Mouse (Mus musculus) adrenal gland, postnatal 10 days (tissue): Measurements from ENCODE around the gene Safb. TPM values are rescaled to one million over a fixed set of nuclear protein-coding genes. Genes with fewer than 3 reads are reported as not detected.

Experiments
- DNase-seq: peaks from one replicate; pipeline ENCODE4 v3.0.0; 2021; ENCODE audit warnings: mixed read lengths
- long read RNA-seq, 2 experiments: library from polyadenylated mRNA; stranded (forward); transcript quantifications; one replicate each; pipeline ENCODE4 v2.0.0; 2021
- total RNA-seq, 2 experiments: library from RNA; stranded (reverse); gene quantifications; 2 replicates each; pipeline ENCODE4 v1.2.3; 2021

The Safb gene
- 100 to 1,000 TPM in 1 of 2 experiments, 10 to 100 TPM in 1; 92.1 to 113 TPM for total RNA-seq
- long read RNA-seq, experiment 1, transcript Safb-201 (21 exons, 3,106 nt), result major isoform, 61 of 95 reads
- long read RNA-seq, experiment 1, transcript Safb-207 (21 exons, 3,122 nt), result minor isoform, 10 of 95 reads
- long read RNA-seq, experiment 1, partial matches to known transcripts, result 7 of 95 reads
- long read RNA-seq, experiment 1, other reads (novel, unspliced or antisense), result 15 of 95 reads
- long read RNA-seq, experiment 2, transcript Safb-201 (21 exons, 3,106 nt), result major isoform, 46 of 90 reads
- long read RNA-seq, experiment 2, transcript Safb-207 (21 exons, 3,122 nt), result minor isoform, 6 of 90 reads
- long read RNA-seq, experiment 2, partial matches to known transcripts, result 8 of 90 reads
- long read RNA-seq, experiment 2, other reads (novel, unspliced or antisense), result 27 of 90 reads

DNA sequence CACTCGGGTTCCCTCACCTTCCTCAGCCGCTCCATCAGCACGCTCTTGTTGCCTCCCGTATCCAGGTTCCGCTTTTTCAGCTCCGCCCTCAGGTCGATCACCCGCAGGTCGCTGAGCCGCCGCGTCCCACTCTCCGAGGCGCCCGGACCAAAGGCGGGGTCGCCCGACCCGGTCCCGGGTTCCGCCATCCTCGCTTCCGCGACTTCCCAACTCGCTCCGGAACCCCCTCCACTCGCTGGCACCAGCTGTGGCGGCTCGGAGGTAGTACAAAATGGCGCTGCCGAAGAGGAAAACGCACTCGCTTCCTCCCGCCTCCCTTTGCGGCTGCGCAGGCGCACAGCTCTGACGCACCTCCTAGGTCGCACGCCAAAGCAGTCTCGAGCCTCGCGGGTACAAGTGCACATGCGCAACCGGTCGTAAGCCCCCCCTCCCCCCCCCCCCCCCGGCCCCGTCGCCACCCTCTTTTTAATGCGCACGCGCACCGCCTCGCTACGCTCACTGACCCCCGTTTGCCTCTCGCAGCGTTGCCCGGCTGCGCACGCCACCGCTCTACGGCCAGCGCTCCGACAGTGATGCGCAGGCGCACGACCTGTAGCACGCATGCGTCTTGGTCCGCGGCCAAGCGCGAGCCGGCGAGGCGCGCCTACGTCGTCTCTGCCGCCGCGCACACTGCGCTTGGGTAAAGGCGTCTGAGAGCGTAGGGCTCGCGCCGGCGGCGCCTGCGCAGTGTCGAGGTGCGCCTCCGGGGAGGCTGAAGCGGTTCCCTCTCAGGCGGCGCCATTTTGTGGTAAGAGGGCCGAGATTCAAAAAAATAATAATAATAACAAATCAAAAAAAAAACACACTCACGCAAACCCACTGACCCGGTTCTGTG lies at the start of gene Safb, which contains the start of gene Safb2:
Safb (plus strand) TSS at position 569 of the 874 bp plus-strand sequence.
Safb2 (minus strand) TSS at position 329 of the 874 bp plus-strand sequence.
- peak; percentile 100 for DNase-seq

DNA sequence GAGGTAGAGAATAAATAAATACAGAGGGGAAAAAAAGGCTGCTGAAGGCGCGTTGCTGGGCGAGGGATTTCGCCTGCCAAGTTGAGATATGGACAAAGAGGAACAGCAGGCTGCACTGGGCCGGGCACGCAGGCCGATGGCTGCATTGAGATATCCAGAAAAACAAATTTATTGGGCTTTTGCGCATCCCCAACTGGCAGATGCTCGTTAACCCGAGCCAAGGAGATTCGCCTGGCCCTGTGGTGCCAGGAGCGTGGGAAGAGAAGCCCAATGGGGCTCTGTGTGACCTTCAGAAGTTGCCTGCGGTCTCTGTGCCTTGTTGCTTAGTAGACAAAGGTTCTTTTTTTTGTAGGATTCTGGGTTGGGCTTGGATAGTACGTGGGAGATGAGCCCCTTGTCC lies 48.4 kb upstream of the Safb start:
- DNase-seq, result no peak

DNA sequence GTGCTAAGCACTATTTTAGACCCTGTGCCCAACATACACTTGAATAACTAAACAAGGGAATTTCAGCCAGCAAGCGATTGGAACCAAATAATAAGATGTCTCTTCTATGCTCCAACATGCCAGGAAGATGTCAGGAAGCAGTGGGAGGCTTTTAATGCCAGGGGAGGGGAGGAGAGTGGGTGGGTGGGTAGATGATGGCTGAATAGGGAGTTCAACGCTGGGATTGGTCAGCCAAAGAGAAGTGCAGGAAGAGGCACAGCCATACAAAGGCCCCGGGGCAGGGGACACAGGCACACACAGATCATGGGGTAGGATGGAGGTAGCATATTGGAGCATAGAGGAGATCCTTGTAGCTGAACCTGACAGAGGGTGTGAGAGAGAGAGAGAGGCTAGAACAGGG lies 47.8 kb upstream of the Safb start:
- DNase-seq, result no peak

DNA sequence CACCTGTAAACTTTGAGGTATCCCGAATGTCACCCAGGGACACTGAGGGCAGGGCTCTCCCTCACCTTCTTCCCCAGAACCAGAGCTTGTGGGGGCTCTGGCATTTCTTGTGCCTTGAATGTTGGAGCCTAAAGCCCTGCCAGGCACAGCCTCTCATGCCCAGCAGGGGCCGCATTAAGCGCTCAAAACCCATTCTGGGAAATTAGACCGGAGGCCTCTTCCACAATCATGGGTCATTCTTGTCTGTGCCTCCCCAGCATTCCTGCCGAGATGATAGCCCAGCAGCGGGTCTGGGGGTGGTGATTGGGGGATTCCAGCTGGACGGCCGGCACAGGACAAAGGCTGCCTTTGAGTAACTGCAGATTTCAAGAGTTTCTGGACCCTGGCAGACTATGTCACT lies 46.7 kb upstream of the Safb start:
- DNase-seq, result no peak

DNA sequence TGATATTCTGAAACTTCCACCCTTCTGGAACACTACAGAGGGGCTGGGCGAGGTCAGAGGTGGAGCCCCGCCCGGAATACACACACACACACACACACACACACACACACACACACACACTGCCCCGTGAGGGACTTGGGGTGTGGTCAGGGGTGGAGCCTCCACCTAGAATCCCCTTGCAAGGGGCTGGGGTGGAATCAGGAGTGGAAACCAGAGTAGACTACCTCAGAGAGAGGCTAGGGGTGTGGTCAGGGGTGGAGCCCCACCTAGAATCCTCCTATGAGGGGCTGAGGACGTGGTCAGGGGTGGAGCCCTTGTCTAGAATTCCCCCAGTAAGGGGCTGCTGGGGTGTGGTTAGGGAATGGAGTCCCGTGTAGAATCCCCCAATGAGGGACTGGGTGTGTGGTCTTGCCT lies 44.1 kb upstream of the Safb start:
- no peak for DNase-seq

DNA sequence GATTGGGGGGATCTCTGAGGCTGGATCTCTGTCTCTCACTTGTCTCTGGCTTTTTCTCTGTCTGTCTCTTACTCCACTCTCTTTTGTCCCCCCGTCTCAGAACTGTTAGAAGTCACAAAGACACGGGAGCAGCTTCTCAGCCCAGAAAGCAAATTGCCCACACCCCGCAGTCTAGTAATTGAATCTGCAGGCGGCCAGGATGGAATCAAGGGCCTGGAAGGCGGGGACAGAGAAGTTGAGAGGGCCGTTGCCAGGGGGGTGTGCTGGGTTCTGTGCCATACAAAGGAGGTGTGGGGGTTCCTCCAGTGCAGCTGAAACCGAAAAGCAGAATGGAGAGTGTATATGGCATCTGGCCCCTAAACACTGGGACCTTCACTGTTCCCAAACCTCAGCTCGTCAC lies 41.9 kb upstream of the Safb start:
- no peak for DNase-seq

DNA sequence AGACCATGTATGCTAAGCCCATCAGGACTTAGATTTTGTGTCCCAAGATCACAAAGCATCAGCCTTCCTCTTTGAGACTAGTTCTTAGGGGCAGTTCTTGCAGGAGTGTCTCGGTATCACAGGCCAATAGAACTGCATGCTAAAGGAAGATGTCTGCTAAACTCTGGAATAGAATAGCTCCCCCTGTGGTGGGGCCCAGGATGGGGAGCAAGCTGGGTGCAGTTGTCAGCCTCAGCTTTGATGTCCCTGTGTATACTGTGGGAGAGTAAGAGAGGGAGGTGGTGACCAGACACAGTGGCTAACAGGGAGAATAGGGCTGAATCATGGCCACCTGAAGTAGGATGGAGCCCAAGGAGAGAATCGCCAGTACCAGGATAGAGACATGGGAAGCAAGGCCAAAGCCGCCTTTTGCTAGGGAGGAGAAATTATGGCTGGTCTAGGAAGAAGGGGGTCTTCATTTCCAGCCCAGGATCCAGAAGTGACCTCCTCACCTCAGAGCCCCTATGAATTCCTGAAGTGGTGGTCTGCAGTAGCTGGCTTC lies 40.9 kb upstream of the Safb start:
- no peak for DNase-seq

DNA sequence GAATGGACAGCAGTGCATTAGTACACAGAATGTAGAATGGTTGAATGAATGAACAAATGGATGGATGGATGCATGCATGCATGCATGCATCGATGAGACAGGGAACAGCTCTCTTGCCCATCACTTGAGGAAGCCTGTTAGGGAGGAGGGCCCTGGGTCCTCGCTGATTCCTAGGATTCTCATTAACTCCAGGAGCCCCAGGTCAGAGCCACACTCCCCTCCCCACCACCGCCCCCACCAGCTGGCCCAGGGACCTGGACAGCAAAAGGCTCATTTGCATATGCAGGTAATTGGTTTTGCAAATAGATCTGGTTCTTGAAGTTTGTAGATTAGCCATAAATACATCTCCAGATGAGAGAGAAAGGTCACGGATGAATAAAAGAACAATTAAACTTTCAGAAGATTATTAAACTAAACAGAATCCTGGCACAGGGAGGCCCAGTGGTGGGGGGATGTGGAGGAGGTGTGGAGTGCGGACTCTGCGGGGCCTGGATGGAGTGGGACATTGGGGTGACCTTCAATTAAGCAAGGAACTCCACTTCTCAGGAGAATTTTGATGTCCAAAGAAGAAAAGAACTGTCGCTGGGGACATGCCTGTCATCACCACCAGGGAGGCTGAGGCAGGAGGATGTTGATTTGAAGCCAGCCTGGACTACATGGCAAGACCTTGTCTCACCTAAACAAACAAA lies 39.8 kb upstream of the Safb start:
- DNase-seq, result no peak

DNA sequence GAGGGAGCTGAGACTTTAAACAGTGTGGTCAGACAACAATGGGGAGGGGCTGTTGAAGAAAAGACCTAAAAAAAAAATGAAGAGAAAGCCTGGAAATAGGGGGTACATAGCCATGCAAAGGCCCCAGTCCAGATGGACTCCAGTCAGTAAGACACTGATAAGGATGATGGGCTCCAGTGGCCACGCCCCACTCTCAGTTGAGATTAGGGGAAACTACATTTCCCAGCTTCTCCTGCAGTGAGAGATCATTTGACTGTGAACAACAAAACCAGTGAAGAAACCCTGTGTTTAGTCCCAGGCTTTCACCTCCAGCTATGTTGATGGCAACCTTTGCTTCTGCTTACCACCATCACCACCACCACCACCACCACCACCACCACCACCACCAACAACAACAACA lies 38.7 kb upstream of the Safb start:
- no peak for DNase-seq

DNA sequence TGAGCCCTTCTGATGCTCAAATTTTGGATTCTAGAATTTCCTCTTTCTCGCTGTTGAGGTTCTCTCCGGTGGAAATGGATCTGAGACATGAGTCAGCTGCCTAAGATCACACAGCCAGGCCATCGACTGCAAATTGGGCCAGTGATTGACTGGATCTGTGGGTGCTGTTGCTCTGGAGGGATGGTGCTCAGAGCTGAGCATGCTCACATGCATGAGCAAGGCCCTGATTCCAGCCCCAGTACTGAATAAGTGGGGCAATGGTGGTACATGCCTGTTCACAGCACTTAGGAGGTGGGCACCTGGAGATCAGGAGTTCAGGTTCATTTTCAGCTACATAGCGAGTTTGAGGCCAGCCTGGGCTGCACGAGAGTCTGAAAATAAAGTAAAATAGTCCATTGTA lies 38.0 kb upstream of the Safb start:
- DNase-seq, result no peak

DNA sequence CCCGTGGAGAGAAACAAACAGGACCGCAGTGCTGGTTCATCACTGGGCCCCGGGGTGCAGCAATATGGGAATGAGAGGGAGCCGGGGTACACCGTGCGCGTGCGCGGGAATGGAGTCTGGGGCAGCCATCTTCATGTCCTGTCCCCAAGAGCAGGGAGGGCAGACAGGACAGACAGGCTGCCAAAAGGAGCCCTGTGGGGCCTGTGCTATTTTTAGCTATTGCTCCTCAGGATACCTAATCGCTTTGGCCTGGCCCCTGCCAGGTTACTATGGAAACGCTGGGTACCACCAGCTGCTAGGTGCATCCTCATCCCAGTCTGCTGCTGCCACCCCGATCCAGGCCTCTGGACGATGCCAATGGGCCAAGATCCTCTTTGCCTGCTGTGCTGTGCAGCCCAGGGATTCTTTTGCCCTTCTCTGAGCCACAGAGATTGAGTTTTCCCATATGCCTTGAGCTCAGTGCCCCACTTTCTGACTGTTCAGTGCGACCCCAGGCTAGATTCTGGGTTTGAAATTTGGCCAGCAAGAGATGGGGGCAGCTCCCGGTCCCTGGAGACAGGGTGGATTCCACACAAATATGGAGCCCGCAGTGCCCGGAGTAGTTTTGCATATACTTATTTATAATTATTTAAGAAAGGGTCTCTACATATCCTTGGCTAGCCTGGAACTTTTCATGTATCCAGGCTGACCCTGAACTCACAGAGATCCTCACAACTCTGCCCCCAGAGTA lies 37.3 kb upstream of the Safb start:
- peak; percentile 2 for DNase-seq

DNA sequence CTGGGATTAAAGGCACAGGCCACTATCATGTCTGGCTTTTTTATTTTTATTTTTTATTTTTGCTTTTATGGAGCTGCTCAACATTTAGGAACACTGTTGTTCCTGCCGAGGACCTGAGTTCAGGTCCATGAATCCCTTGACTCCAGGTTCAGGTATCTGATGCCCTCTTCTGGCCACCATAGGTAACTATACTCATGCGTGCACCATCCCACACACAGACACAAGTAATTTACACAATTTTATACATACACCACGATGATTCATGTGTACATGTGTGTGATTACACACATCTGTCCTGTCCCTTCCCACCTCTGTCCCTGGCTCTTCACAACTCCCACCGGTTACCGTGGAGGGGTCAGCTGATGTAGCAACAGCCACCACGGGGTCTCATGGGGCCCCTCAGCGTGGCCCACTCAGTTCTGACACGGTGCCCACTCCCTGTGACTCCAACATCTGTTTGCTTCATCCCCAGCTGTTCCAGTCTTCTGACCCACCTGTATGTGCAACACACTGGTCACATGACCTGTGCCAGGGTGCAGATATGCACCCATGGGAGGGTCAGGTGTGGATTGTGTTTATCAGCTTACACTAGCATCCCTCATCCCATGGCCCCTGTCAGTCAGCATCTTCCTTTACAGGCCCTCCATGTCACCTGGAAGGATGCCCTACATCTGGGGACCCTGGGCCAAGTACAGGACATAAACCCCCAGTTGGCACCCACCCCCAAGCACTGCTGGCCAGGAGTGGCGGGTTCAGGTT lies 36.6 kb upstream of the Safb start:
- DNase-seq, result peak; percentile 1

DNA sequence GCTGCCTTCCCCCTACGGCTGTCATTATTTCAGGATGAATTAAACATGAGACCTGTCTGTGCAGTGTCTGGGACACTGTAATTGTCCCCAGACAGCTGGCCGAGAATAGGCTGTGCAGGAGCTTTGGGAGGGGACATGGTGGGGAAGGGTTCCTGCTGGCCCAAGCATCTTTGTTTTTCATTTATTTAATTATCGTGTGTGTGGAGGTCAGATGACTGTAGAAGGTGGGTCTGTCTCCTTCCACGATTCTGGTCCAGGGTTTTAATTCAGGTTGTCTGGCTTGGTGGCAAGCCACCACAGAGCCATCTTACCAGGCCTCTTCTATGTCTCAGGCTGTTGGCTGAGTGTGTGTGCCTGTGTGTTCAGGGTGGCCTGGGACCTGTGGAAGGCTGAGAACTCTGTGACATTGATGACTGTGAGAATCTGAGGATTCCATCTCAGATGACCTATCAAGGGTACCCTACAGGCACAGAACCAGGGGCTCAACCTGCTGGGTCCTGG lies 36.0 kb upstream of the Safb start:
- DNase-seq, result peak; percentile 2

DNA sequence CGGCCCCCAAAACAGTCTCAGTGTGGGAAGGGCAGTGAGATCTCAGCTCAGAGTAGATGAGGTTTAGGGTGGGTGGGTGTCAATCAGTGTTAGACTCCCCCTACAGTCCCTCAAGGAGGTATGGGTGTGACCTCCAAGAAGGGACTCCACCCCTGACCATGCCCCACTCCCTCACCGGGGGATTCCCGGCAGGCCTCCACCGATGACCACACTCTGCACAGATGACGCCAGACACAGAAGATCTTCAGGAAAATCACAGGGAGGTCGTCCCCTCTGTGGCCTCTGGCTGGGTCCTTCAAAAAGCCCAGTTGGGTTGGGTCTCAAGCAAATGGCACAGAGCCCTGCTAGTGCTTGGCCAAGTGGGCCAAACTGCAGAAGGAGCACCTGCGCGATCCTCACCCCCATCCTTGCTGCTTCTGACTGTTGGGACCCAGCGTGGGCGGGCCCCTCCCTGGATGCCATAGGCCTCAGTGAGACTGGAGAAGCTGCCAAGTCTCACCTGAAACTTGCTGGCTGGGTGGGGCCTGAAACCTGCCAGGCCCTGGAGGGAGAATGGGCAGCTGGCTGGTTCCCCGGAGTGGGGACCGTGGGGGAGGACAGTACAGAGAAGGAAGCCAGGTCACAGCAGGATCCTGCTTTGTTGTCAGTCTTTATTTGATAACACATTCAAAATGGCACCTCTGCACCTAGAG lies 33.7 kb upstream of the Safb start:
- peak; percentile 3 for DNase-seq

DNA sequence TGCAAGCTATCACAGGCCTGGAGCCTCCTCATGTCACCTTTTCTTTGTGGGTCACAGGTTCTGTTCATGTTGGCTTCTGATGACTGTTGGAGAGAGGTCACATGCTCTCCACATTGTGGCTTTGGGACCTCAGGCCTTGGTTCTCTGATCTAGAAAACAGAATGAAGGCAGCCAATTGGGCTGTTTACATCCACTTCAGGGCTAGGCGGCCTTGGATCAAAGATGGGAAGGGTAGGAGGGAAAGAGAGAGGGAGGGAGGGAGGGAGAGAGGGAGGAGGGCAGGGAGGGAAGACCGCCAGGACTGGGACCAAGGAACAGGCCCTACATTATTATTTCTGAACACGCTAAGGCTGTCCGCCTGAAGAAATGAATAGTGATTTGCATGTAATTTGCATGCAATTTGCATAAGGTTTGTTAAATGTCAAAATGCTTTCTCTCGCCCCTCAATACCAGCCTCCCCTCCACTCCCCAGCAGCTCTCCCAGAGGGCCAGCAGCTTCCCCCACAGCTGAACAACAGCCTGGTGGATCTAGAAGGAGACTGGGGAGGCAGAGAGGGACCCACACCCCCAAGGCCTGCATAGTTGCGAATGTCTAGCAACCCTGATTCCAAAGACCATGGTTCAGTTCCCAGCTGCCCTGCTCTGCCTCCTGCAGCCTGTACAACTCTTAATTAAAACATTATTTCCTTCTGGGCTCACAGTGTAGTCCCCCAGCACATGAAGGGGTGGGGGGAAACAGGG lies 32.6 kb upstream of the Safb start:
- peak; percentile 1 for DNase-seq

DNA sequence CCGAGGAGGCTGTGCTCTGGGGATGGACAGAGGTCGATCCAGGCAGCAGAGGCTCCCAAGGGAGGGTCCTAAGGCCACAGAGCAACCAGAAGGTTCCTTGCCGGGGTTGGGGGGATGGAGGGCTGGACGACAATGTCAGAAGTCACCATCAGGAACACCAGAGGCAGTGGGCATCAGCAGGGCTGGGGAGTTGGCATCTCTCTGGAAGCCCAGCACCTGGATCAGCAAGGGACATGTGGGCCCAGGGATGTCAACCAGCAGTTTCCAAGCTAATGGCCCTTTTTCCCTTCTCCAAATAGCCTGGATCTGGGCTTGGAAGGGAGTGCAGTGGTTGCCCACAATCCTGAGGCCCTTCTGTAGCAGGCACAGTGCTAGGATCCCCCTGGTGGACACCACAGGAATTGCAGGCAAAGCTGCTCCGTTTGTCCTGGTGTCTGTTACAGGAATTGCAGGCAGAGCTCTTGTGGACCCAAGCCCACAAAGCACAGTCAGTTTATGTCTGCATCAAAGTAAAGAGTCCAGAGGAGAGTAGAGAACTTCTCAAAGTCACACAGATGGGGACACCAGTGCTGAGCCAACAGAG lies 31.8 kb upstream of the Safb start:
- peak; percentile 66 for DNase-seq

DNA sequence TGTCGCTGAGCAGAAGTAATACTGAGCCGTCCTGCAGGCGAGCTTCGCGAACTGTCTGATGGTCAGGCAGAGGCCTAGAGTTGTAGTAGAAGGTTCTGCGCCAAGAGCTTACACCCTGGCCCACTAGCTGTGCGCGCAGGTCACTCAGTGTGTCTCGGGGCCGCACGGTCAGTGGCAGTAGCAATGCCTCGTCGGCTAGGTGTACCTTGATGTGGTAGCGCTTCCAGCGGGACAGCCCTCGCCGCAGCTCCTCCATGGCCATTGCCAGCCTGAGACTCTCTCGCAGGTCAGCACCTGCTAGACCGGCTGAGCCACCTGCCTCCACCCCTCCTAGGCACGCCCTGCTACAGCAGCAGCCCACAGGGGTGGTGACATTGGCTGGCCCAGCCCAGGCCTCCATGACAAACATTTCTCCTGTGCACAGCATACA lies 30.5 kb upstream of the Safb start, which contains the start of gene Gm20219:
Gm20219 (minus strand) TSS at position 266 of the 430 bp plus-strand sequence.
- DNase-seq, result no peak

DNA sequence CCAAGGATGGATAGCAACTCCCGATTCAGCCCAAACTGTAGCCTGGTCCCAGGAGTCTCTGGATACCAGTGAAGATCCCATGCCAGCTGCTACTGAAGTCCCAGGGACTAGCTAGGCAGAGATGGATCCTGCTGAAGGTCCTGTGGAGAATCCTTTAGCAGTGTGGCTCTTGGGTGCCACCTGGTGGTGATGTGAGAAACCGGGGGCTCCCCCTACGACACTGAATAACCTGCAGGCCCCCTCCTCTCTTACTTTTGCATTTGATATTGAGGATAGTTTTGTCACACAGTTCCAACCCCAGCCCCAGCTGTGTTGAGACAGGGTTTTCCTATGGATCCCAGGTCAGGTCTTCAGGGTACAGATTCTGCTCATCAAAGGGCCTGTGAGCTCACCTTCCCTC lies 26.2 kb upstream of the Safb start:
- DNase-seq, result peak; percentile 79

DNA sequence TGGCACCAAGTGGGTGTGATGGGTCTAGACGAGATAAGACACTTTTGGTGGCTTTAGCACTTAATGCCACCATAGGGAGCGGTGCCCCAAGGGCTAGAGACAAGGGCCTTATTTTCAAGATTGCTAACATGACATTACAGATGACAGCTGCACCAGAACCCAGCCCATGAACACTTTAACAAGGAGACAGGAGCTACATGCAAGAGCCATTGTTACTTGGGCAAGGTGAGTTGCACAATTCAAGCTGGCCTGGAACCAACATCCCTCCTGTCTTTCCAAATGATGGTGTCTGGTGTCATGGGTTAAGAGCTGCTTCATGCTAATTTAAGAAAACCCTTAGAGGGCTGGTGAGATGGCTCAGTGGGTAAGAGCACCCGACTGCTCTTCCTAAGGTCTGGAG lies 25.2 kb upstream of the Safb start:
- DNase-seq, result peak; percentile 36
